Mouse (Mus musculus) stomach, embryonic 16.5 days (tissue): ENCODE data around the gene Adgrg5. TPM values are rescaled to one million over a fixed set of nuclear protein-coding genes. Genes with fewer than 3 reads are reported as not detected.

ENCODE experiments used
- ATAC-seq: fragments of 200-750 bp; cut with Nextera tagmentation; 2 replicates; pipeline ENCODE4 v1.8.0; 2017; ENCODE audit warnings: moderate number of reproducible peaks, moderate TSS enrichment; ENCODE audit not compliant: insufficient read depth, low FRiP score
- H3K27ac ChIP-seq: fragments of 300-500 bp; sonication (generic); 2 replicates; pipeline ENCODE4 v1.5.1; 2014; ENCODE audit warnings: low read length
- H3K27me3 ChIP-seq: fragments of 300-500 bp; sonication (generic); 2 replicates; pipeline ENCODE4 v1.6.1; 2014; ENCODE audit warnings: low read length, control low read depth, mixed read lengths; ENCODE audit not compliant: control insufficient read depth, insufficient read depth
- H3K36me3 ChIP-seq: fragments of 300-500 bp; sonication (generic); 2 replicates; pipeline ENCODE4 v1.6.1; 2014; ENCODE audit warnings: low read length; ENCODE audit not compliant: control insufficient read depth, insufficient read depth
- H3K4me1 ChIP-seq: fragments of 300-500 bp; sonication (generic); 2 replicates; pipeline ENCODE4 v1.6.1; 2014; ENCODE audit warnings: low read length, control low read depth, mixed read lengths; ENCODE audit not compliant: control insufficient read depth, insufficient read depth
- H3K4me2 ChIP-seq: fragments of 300-500 bp; sonication (generic); 2 replicates; pipeline ENCODE4 v1.6.1; 2014; ENCODE audit warnings: low read depth, low read length, mixed read lengths
- H3K4me3 ChIP-seq: fragments of 300-500 bp; sonication (generic); replicated peaks from 2 replicates; pipeline ENCODE4 v1.5.1; 2014; ENCODE audit warnings: mild to moderate bottlenecking, low read length
- H3K9ac ChIP-seq: fragments of 300-500 bp; sonication (generic); 2 replicates; pipeline ENCODE4 v1.6.1; 2014; ENCODE audit warnings: low read length
- H3K9me3 ChIP-seq: fragments of 300-500 bp; sonication (generic); replicated peaks from 2 replicates; pipeline ENCODE4 v1.6.1; 2016; ENCODE audit warnings: low read length, control low read depth; ENCODE audit not compliant: control insufficient read depth
- WGBS: fragments of 180-500 bp; shearing (Covaris S2); extraction: QIAGEN DNeasy Blood & Tissue Kit; methylation state at CpG from one replicate; pipeline ENCODE4 v1.1.7; 2014; 5-methylcytosine and 5-hydroxymethylcytosine counted together
- polyA plus RNA-seq: library from polyadenylated mRNA; unstranded; fragments of >200 nt; fragmentation: Nextera tagmentation; extraction: Ambion mirVana; gene quantifications from 2 replicates; pipeline ENCODE4 v1.2.1, GENCODE M21; 2015

Gene Adgrg5
- polyA plus RNA-seq, 1 experiment from 2014 or later: 0.45 TPM

DNA sequence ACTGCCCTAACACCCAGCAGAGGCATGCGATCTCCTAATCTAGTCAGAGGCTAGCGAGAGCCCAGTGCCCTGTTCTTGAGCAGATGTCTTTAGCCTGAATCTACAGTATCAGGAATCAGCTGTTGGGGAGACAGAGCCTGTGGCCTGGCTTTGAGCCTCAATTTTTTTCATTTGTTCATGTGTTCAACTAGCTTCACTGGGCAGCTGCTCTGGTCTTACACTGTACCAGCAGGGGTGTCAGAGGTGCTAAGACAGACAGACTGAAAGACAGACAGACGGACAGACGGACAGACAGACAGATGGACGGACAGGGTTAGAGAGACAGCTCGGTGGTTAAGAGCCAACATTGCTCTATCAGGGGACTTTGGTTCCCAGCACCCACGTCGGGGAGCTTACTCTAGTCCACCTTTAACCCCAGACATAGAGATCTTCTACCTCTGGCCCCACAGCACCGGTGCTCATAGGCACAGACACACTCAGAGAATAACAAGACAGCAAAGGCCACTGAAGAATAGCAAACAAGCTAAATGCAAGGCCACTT is 68.0 kb downstream of the Adgrg5 start:
- Histone ChIP-seq H3K36me3 (no peaks in the 10 kb centered on the region), H3K9ac (no peak overlapping the region), H3K4me2 (no peak overlapping the region), H3K27ac (0 out of 2 replicates have a peak overlapping the region, but pooled peaks have one; percentile 35), H3K4me1 (peaks cover 51% of the 10 kb centered on the region), H3K9me3 (no peaks in the 10 kb centered on the region), H3K27me3 (no peaks in the 10 kb centered on the region), H3K4me3 (no peak overlapping the region)
- ATAC-seq: no peak
- WGBS: 75% methylated on average over 9 of the region's 9 CpGs

DNA sequence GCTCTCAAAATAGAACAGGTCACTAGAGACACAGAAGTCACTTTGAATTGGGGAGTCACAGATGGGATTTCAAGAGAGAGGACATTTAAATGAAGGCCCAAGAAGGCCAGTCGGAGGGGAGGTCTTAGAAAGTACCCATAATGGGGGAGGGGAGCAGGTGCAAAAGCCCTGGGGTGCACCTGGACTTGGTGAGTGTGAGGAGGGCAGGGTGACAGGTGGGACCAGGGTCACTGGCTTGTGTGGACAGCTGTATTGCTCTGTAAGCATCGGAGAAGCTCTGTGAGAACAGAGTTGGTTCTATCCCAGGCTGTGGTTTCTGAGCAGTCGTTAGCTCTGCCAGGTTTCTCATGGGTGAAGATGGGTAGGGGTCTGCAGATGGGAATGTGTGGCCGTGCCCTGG is 68.5 kb downstream of the Adgrg5 start:
- Histone ChIP-seq H3K4me2 (no peak overlapping the region), H3K9ac (no peak overlapping the region), H3K27ac (peak overlapping the region; percentile 5; the same call in 1 of the 2 replicates), H3K4me3 (no peak overlapping the region), H3K4me1 (peaks cover 46% of the 10 kb centered on the region), H3K36me3 (no peaks in the 10 kb centered on the region), H3K9me3 (no peaks in the 10 kb centered on the region), H3K27me3 (no peaks in the 10 kb centered on the region)
- WGBS: 74% methylated on average over 4 of the region's 4 CpGs
- ATAC-seq: no peak

DNA sequence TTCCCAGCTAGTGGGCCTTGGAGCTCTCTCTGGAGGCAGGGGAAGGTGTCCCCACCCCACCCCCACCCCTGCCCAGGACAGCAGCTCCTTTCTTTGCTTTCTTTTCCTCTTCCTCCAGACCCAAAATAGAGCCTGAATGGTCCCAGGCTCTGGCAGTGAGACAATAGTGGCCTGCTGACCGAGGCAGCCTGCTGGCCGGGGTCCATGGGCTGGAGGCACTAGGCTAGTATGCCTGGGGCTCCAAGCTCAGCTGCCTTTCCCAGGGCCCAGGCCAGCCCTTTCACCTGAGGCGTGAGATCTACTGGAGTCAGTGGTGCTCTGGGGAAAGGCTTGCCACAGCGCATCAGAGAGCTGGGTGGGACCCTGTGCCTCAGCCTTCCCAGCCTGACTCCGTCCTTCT is 69.0 kb downstream of the Adgrg5 start:
- WGBS: 66% methylated on average over 5 of the region's 5 CpGs
- no peaks in the 10 kb centered on the region for H3K36me3 ChIP-seq
- H3K9ac ChIP-seq: peak overlapping the region; percentile 24; the same call in 1 of the 2 replicates
- H3K4me1 ChIP-seq: peaks cover 44% of the 10 kb centered on the region
- H3K4me3 ChIP-seq: no peak overlapping the region
- peak; percentile 37; the same call in 1 of the 2 replicates for ATAC-seq
- no peak overlapping the region for H3K4me2 ChIP-seq
- H3K9me3 ChIP-seq: no peaks in the 10 kb centered on the region
- no peaks in the 10 kb centered on the region for H3K27me3 ChIP-seq
- H3K27ac ChIP-seq: peak overlapping the region; percentile 5; the same call in 1 of the 2 replicates

Other genes starting within 250 kb of the Adgrg5 start
- 125 and 188 TPM in 2 replicates for gene Pllp, start 227.4 kb upstream of the Adgrg5 start, polyA plus RNA-seq
- gene Ccl22, start 178.1 kb upstream of the Adgrg5 start, polyA plus RNA-seq: not detected in 2 replicates
- 11.6 and 16.4 TPM in 2 replicates for gene Cx3cl1, start 151.7 kb upstream of the Adgrg5 start, polyA plus RNA-seq
- 0.30 TPM in 1 of 2 replicates, not detected in the other for gene Ccl17, start 113.2 kb upstream of the Adgrg5 start, polyA plus RNA-seq
- gene Coq9, start 85.4 kb upstream of the Adgrg5 start, polyA plus RNA-seq: 84.6 and 94.3 TPM in 2 replicates
- 78.3 and 84.7 TPM in 2 replicates for gene Ciapin1, start 85.3 kb upstream of the Adgrg5 start, polyA plus RNA-seq
- 128 and 129 TPM in 2 replicates for gene Polr2c, start 66.2 kb upstream of the Adgrg5 start, polyA plus RNA-seq
- 28.8 and 29.5 TPM in 2 replicates for gene Dok4, start 47.4 kb upstream of the Adgrg5 start, polyA plus RNA-seq
- gene Ccdc102a, start 5.6 kb upstream of the Adgrg5 start, polyA plus RNA-seq: 10.9 and 14.8 TPM in 2 replicates
- 51.1 and 65.2 TPM in 2 replicates for gene Adgrg1, start 51.1 kb downstream of the Adgrg5 start, polyA plus RNA-seq
- gene Adgrg3, start 94.0 kb downstream of the Adgrg5 start, polyA plus RNA-seq: 3.2 and 3.7 TPM in 2 replicates
- 0.14 TPM in 1 of 2 replicates, not detected in the other for gene Drc7, start 131.4 kb downstream of the Adgrg5 start, polyA plus RNA-seq
- gene Katnb1, start 157.5 kb downstream of the Adgrg5 start, polyA plus RNA-seq: 21.2 TPM in 2 replicates